Mouse (Mus musculus) heart, adult 2 months (tissue): ENCODE results near the gene Pink1. TPM values are rescaled to one million over a fixed set of nuclear protein-coding genes. Genes with fewer than 3 reads are reported as not detected.

Experiments
- DNase-seq, 2 experiments: peaks; one replicate each; pipeline ENCODE4 v3.0.0; 2021
- H3K27ac ChIP-seq: fragments of 200-600 bp; 2 replicates; pipeline ENCODE4 v1.8.1; 2022
- H3K27me3 ChIP-seq: fragments of 200-500 bp; 2 replicates; pipeline ENCODE4 v1.6.1; 2012; ENCODE audit warnings: mild to moderate bottlenecking, low read length, inconsistent platforms, mixed read lengths; ENCODE audit not compliant: control insufficient read depth, insufficient read depth
- H3K36me3 ChIP-seq: fragments of 200-500 bp; 2 replicates; pipeline ENCODE4 v1.6.1; 2012; ENCODE audit warnings: low read length, inconsistent platforms; ENCODE audit not compliant: control insufficient read depth, insufficient read depth
- H3K4me1 ChIP-seq: fragments of 200-500 bp; 2 replicates; pipeline ENCODE4 v1.6.1; 2011; ENCODE audit warnings: low read length; ENCODE audit not compliant: control insufficient read depth, insufficient read depth
- H3K4me3 ChIP-seq: fragments of 200-600 bp; 2 replicates; pipeline ENCODE4 v1.8.1; 2022
- H3K79me2 ChIP-seq: fragments of 200-500 bp; replicated peaks from 2 replicates; pipeline ENCODE4 v1.6.1; 2012; ENCODE audit warnings: mild to moderate bottlenecking, inconsistent platforms, low read length, moderate library complexity, mixed read lengths; ENCODE audit not compliant: control insufficient read depth, insufficient read depth
- H3K9ac ChIP-seq: fragments of 200-500 bp; 2 replicates; pipeline ENCODE4 v1.6.1; 2012; ENCODE audit warnings: low read depth, mild to moderate bottlenecking, control low read depth, inconsistent platforms, low read length, mixed read lengths
- CTCF ChIP-seq: fragments of 200-600 bp; IDR thresholded peaks from 2 replicates; pipeline ENCODE4 v1.8.1; 2022; ENCODE audit warnings: antibody characterized with exemption, mild to moderate bottlenecking, moderate library complexity
- EP300 ChIP-seq: fragments of 200-500 bp; IDR thresholded peaks from 2 replicates; pipeline ENCODE4 v1.6.1; 2011; ENCODE audit warnings: low read depth, low read length, control low read depth; ENCODE audit not compliant: insufficient read depth
- POLR2A ChIP-seq: fragments of 200-500 bp; IDR thresholded peaks from 2 replicates; pipeline ENCODE4 v1.6.1; 2011; ENCODE audit warnings: mild to moderate bottlenecking, low read depth, low read length, control low read depth; ENCODE audit not compliant: insufficient read depth
- WGBS: fragments of 180-500 bp; shearing (Covaris S2); methylation state at CpG from one replicate; pipeline ENCODE4 v1.1.7; 2018; 5-methylcytosine and 5-hydroxymethylcytosine counted together
- intact Hi-C: fragments of 180-260 bp; cut with DNase I; formaldehyde crosslinking; loops from one replicate; pipeline ENCODE4 v1.15.1; 2025
- polyA plus RNA-seq: library from polyadenylated mRNA; depleted of rRNA; stranded (reverse); fragments of >200 nt; gene quantifications from 2 replicates; pipeline ENCODE4 v1.2.3, GENCODE M21; 2012
- total RNA-seq, 2 experiments: library from RNA; stranded (reverse); gene quantifications; 2 replicates each; pipeline ENCODE4 v1.2.3; 2021

Pink1 gene
- total and polyA plus RNA-seq, 3 experiments: 423 to 844 (median 719) TPM

- H3K79me2 ChIP-seq: no peaks in the 10 kb centered on the region
- DNase-seq: no peak
- WGBS: 75% methylated on average over 2 of the region's 2 CpGs
- intact Hi-C loops: no loop called here
- peaks cover 6% of the 10 kb centered on the region for H3K4me1 ChIP-seq
- TF ChIP-seq POLR2A (no peak), CTCF (no peak), EP300 (no peak)
- H3K27ac ChIP-seq: no peak overlapping the region
- no peaks in the 10 kb centered on the region for H3K27me3 ChIP-seq
- no peak overlapping the region for H3K4me3 ChIP-seq
- H3K9ac ChIP-seq: no peak overlapping the region
- H3K36me3 ChIP-seq: no peaks in the 10 kb centered on the region
Observed at GRCm38 (mm10) chr4:138366561-138366960, 40.5 kb upstream of the Pink1 start.

- Histone ChIP-seq H3K9ac (no peak overlapping the region), H3K79me2 (no peaks in the 10 kb centered on the region), H3K4me3 (no peak overlapping the region), H3K36me3 (no peaks in the 10 kb centered on the region), H3K27me3 (no peaks in the 10 kb centered on the region), H3K4me1 (peaks cover 5% of the 10 kb centered on the region), H3K27ac (no peak overlapping the region)
- TF ChIP-seq POLR2A (no peak), CTCF (no peak), EP300 (no peak)
- no peak for DNase-seq
- WGBS: 71% methylated on average over 5 of the region's 5 CpGs
- intact Hi-C loops: no loop called here
Observed at GRCm38 (mm10) chr4:138363511-138363910, 37.4 kb upstream of the Pink1 start.

- intact Hi-C loops: no loop called here
- H3K36me3 ChIP-seq: no peaks in the 10 kb centered on the region
- H3K79me2 ChIP-seq: no peaks in the 10 kb centered on the region
- no peaks in the 10 kb centered on the region; the same call in 1 of the 2 replicates for H3K4me1 ChIP-seq
- no peak for TF ChIP-seq EP300
- 87% methylated on average over 7 of the region's 7 CpGs for WGBS
- no peak overlapping the region for H3K9ac ChIP-seq
- DNase-seq: no peak
- no peaks in the 10 kb centered on the region for H3K27me3 ChIP-seq
- H3K27ac ChIP-seq: no peak overlapping the region
- H3K4me3 ChIP-seq: no peak overlapping the region
Observed at GRCm38 (mm10) chr4:138362883-138363282, 36.8 kb upstream of the Pink1 start.

- H3K4me1 ChIP-seq: no peaks in the 10 kb centered on the region
- TF ChIP-seq POLR2A (no peak), CTCF (no peak), EP300 (no peak)
- H3K36me3 ChIP-seq: no peaks in the 10 kb centered on the region
- H3K79me2 ChIP-seq: no peaks in the 10 kb centered on the region
- WGBS: 26% methylated on average over 11 of the region's 11 CpGs
- H3K27ac ChIP-seq: no peak overlapping the region
- no peak overlapping the region for H3K9ac ChIP-seq
- no peak for DNase-seq
- H3K4me3 ChIP-seq: no peak overlapping the region
- intact Hi-C loops: no loop called here
- no peaks in the 10 kb centered on the region for H3K27me3 ChIP-seq
Observed at GRCm38 (mm10) chr4:138361370-138361821, 35.3 kb upstream of the Pink1 start.

- intact Hi-C loops: no loop called here
- Histone ChIP-seq H3K36me3 (no peaks in the 10 kb centered on the region), H3K79me2 (no peaks in the 10 kb centered on the region), H3K27ac (no peak overlapping the region), H3K9ac (no peak overlapping the region), H3K27me3 (no peaks in the 10 kb centered on the region), H3K4me1 (no peaks in the 10 kb centered on the region), H3K4me3 (no peak overlapping the region)
- DNase-seq: no peak
- no peak for TF ChIP-seq CTCF
- TF ChIP-seq EP300: no peak
- TF ChIP-seq POLR2A: no peak
- WGBS: 75% methylated on average over 3 of the region's 3 CpGs
Observed at GRCm38 (mm10) chr4:138358176-138358575, 32.1 kb upstream of the Pink1 start.

GRCm38 (mm10) chr4:138356551-138356950 lies 30.4 kb upstream of the Pink1 start:
- H3K9ac ChIP-seq: no peak overlapping the region
- intact Hi-C loops: no loop called here
- H3K27ac ChIP-seq: no peak overlapping the region
- H3K4me3 ChIP-seq: no peak overlapping the region
- TF ChIP-seq CTCF (no peak), POLR2A (no peak), EP300 (no peak)
- no peaks in the 10 kb centered on the region for H3K27me3 ChIP-seq
- 89% methylated on average over 12 of the region's 12 CpGs for WGBS
- no peak for DNase-seq
- no peaks in the 10 kb centered on the region for H3K4me1 ChIP-seq
- no peaks in the 10 kb centered on the region for H3K79me2 ChIP-seq
- H3K36me3 ChIP-seq: no peaks in the 10 kb centered on the region
